Mouse (Mus musculus) heart, postnatal 36 days (tissue): ENCODE measurements at regions not wholly inside any gene's neighbourhood (a gene's known extent, or its start where the extent isn't known, plus 50 kb on each side); places are given as distances from the start of the nearest gene placed in this dataset.

ENCODE experiments used
- DNase-seq, 2 experiments: peaks; one replicate each; pipeline ENCODE4 v3.0.0; 2021 to 2022
- intact Hi-C: fragments of 180-260 bp; cut with DNase I; formaldehyde crosslinking; loops from one replicate; pipeline ENCODE4 v1.15.1; 2025

- intact Hi-C loops, result no loop called here
- no peak for DNase-seq
Measured at GRCm38 (mm10) chr9:69814432-69814831, 53.7 kb upstream of the Foxb1 start.

DNA sequence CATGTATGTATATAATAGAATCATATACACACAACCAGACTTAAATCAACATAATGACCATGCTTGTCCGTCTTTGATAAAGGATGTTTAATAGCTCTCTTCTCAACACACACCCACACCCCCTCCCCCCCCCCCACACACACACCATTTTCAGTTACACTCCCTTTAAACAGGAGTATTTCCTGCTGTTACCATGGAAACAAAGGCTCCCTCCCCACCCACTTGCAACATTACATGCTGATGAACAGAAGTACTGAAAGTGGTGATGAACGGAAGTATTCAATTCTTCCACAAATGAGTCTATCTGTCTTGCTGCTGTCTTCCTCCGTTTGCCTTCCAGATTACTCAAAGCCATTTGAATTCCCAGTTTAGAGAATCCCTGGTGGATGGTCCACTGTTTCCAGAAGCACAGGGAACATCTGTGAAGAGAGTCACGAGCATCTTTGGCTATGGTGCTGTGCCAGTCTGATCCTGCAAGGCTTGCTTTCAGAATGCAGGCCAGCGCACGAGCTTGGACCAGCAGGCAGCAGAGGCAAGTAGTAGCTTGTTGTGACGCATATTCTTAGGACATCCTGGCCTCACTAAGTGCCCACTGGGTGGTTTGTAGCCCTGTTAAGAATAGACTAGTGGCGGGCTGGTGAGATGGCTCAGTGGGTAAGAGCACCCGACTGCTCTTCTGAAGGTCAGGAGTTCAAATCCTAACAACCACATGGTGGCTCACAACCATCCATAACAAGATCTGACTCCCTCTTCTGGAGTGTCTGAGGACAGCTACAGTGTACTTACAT is 62.6 kb upstream of the Foxb1 start:
- intact Hi-C loops, result no loop called here
- DNase-seq, result no peak

DNA sequence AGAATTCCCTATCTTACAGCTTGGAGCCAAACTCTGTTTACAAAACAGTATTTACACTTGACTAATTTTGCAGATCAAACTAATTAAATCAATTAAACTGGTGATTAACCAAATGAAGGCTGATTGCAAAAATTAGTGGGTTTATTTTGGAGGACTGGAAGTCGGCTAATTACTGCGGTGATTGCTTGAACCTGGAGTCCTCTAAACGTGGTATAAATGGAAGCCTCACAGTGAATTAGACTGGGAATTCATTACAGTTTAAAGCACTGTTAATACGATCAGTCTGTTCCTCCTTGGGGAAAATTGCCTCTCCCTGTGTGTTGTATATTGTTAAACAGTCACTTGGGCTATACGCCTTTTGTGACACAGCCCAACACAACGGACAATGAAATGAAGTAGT is 67.7 kb upstream of the Foxb1 start:
- no peak for DNase-seq
- intact Hi-C loops, result no loop called here

- DNase-seq, result no peak
Measured at GRCm38 (mm10) chr9:69835396-69835795, 74.7 kb upstream of the Foxb1 start.

DNA sequence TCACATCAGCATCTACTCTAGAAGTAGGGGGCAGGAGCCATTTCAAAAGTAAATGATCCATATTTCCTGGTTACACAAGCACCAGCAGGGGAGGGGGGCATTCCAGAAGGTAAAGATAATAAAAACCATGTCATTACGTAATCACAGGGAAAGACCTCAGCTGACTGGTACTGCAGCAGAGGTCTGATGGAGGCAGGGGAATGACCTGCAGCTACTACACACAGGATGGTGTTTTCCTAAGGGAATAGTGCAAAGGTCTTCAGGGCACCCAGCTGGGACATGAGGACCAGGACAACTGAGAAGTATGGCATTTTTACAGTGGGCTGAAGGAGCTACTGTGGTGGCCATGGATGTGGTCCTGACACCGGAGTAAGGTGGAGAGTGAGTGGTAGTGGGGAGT is 78.5 kb upstream of the Foxb1 start:
- intact Hi-C loops, result no loop called here
- no peak for DNase-seq

More at GRCm38 (mm10) chr9:69835396-69835795, 74.7 kb upstream of the Foxb1 start:
- intact Hi-C loops, result no loop called here

- intact Hi-C loops, result no loop called here
- no peak for DNase-seq
Measured at GRCm38 (mm10) chr9:69844712-69845111, 84.0 kb upstream of the Foxb1 start.

- intact Hi-C loops, result no loop called here
- no peak for DNase-seq
Measured at GRCm38 (mm10) chr9:69845210-69845609, 84.5 kb upstream of the Foxb1 start.

GRCm38 (mm10) chr9:69856621-69857020 is 95.9 kb upstream of the Foxb1 start:
- DNase-seq, result peak in 1 of 2 experiments; percentile 1
- intact Hi-C loops, result no loop called here

GRCm38 (mm10) chr9:69858619-69859018 is 97.9 kb upstream of the Foxb1 start:
- intact Hi-C loops, result no loop called here
- no peak for DNase-seq

DNA sequence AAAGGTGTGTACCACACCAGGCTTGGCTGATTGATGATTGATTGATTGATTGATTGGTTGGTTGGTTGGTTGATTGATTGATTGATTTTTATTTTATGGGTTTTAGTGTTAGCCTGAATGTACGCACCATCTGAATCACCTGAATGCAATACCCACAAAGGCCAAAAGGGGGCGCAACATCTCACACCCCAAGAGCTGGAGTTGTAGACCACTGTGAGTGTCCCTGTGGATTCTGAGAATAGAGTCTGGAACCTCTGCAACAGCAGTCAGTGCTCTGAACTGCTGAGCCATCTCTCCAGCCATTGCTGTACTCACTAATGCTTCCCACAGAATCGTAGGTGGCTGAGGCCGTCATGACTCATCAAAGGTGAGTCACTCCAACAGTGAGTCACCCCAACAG is 109.4 kb upstream of the Foxb1 start:
- DNase-seq, result no peak
- intact Hi-C loops, result no loop called here

DNA sequence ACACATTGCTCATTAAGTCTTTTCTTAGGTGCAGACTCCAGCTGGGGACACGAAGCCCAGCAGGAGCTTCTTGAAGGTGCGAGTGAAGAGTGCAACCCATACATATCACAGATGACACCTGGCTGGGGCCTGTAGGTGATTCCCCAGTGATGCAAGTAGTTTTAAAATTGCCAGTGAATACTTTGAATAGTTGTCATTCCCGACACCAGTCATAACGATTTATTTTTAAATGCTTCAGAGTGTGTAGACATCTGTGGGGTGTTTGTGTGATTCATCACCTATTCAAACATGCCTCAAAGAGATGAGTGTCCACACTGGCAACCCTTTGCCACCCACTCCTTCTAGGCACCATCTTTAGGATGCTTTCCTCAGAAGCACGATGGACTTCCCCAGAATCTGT is 102.9 kb upstream of the Bnip2 start:
- intact Hi-C loops, result no loop called here
- no peak for DNase-seq

- intact Hi-C loops, result no loop called here
Measured at GRCm38 (mm10) chr9:69898016-69898415, 91.2 kb upstream of the Bnip2 start.

GRCm38 (mm10) chr9:69899371-69899770 is 89.9 kb upstream of the Bnip2 start:
- intact Hi-C loops, result no loop called here
- DNase-seq, result no peak

More at GRCm38 (mm10) chr9:69898016-69898415, 91.2 kb upstream of the Bnip2 start:
- DNase-seq, result no peak

DNA sequence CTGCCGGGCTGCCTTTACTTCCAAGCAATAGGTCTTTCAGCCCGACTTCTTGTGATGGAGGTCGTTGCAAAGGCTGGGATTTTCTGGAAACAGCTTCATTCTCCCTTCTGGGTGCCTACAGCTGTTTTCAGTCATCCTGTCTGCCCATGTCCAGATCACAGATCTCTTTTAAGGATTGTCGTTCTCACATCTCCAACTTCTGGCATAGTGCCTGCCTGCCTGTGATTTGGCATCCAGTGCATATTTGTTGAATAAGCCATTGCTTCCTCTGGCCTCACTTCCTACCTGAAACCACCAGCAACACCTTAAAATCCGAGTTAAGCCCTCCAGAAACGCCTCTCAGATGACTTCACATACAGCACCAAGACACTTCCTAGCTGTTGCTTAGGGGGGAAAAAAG is 88.4 kb upstream of the Bnip2 start:
- DNase-seq, result no peak
- intact Hi-C loops, result no loop called here

DNA sequence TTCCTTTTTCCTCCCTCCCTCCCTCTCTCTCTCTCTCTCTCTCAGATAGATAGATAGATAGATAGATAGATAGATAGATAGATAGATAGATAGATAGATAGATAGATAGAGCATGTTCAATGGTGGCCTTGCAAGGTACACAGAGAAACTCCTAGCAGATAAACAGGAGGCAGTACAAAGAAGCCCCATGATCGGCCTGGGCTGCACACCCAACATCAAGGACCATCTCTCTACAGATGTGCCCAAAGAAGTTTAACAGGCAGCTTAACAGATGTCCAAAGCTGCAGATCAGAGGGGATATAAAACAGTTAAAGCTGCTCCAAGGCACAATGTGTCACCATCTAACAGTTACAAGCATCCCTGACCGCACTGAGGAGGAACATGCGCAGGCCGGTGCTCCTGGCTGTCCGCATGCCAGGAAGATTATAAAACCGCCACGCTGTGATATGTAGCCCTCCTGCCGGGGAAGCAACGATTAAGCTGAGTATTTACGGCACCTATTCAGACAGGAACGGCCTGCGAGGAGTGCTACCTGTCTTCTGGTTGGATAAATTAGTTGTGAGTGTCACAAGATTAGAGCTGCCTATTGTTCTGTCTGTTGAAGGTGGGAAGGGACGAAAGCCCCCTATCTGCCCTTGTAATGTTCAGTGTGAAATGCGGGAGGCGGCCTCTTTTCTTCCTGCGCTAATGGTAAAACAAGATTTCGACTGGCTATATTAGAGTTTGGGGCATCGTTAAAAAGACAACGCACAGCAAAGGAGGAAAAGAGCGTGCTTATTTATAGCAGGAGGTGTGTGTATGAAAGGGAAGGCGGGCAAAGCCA is 81.9 kb upstream of the Bnip2 start:
- intact Hi-C loops, result no loop called here

GRCm38 (mm10) chr9:69910621-69911020 is 78.6 kb upstream of the Bnip2 start:
- no peak for DNase-seq

More for the DNA sequence above, 81.9 kb upstream of the Bnip2 start:
- DNase-seq, result no peak

DNA sequence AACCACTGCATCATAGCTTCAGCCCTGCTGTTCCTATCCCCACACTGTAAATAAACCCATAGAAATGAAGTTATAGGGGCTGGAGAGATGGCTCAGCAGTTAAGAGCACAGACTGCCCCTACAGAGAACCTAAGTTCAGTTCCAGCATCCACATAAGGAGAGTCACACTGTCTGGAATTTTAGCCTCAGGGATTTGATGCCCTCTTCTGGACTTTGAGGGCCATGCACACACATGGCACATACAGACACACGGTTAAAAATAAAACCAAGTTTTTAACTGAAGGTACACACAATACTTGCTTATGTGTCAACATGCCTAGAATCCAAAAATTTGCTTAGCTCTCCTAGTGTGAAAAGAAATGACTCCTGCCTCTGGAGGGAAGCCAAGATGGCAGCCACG is 61.1 kb upstream of the Bnip2 start:
- intact Hi-C loops, result no loop called here
- no peak for DNase-seq

More at GRCm38 (mm10) chr9:69910621-69911020, 78.6 kb upstream of the Bnip2 start:
- intact Hi-C loops, result no loop called here

- intact Hi-C loops, result no loop called here
- DNase-seq, result no peak
Measured at GRCm38 (mm10) chr9:69937863-69938262, 51.4 kb upstream of the Bnip2 start.
